Mouse (Mus musculus) stomach, embryonic 15.5 days (tissue): Measurements from ENCODE around the gene 4921504E06Rik. TPM values are rescaled to one million over a fixed set of nuclear protein-coding genes. Genes with fewer than 3 reads are reported as not detected.

Experiments used
- ATAC-seq: fragments of 200-750 bp; cut with Nextera tagmentation; 2 replicates; pipeline ENCODE4 v1.8.0; 2017; ENCODE audit warnings: low read depth, moderate number of reproducible peaks, moderate TSS enrichment; ENCODE audit not compliant: insufficient read depth, low FRiP score
- H3K27ac ChIP-seq: fragments of 300-500 bp; sonication (generic); 2 replicates; pipeline ENCODE4 v1.5.1; 2015; ENCODE audit warnings: mild to moderate bottlenecking, inconsistent platforms
- H3K27me3 ChIP-seq: fragments of 300-500 bp; sonication (generic); replicated peaks from 2 replicates; pipeline ENCODE4 v1.6.1; 2015; ENCODE audit warnings: inconsistent platforms
- H3K36me3 ChIP-seq: fragments of 300-500 bp; sonication (generic); 2 replicates; pipeline ENCODE4 v1.6.1; 2015; ENCODE audit warnings: inconsistent platforms
- H3K4me1 ChIP-seq: fragments of 300-500 bp; sonication (generic); 2 replicates; pipeline ENCODE4 v1.6.1; 2015; ENCODE audit warnings: inconsistent platforms
- H3K4me2 ChIP-seq: fragments of 300-500 bp; sonication (generic); 2 replicates; pipeline ENCODE4 v1.6.1; 2015; ENCODE audit warnings: mild to moderate bottlenecking, inconsistent platforms
- H3K4me3 ChIP-seq: fragments of 300-500 bp; sonication (generic); replicated peaks from 2 replicates; pipeline ENCODE4 v1.5.1; 2015; ENCODE audit warnings: inconsistent platforms
- H3K9ac ChIP-seq: fragments of 300-500 bp; sonication (generic); 2 replicates; pipeline ENCODE4 v1.6.1; 2015; ENCODE audit warnings: inconsistent platforms
- H3K9me3 ChIP-seq: fragments of 300-500 bp; sonication (generic); 2 replicates; pipeline ENCODE4 v1.6.1; 2016; ENCODE audit warnings: inconsistent platforms
- WGBS: fragments of 180-500 bp; shearing (Covaris S2); methylation state at CpG from one replicate; pipeline ENCODE4 v1.1.7; 2015; 5-methylcytosine and 5-hydroxymethylcytosine counted together
- polyA plus RNA-seq: library from polyadenylated mRNA; unstranded; fragments of >200 nt; fragmentation: Nextera tagmentation; extraction: Ambion mirVana; gene quantifications from 2 replicates; pipeline ENCODE4 v1.2.1, GENCODE M21; 2015

Gene 4921504E06Rik
- polyA plus RNA-seq, 1 experiment from 2014 or later = not detected

DNA sequence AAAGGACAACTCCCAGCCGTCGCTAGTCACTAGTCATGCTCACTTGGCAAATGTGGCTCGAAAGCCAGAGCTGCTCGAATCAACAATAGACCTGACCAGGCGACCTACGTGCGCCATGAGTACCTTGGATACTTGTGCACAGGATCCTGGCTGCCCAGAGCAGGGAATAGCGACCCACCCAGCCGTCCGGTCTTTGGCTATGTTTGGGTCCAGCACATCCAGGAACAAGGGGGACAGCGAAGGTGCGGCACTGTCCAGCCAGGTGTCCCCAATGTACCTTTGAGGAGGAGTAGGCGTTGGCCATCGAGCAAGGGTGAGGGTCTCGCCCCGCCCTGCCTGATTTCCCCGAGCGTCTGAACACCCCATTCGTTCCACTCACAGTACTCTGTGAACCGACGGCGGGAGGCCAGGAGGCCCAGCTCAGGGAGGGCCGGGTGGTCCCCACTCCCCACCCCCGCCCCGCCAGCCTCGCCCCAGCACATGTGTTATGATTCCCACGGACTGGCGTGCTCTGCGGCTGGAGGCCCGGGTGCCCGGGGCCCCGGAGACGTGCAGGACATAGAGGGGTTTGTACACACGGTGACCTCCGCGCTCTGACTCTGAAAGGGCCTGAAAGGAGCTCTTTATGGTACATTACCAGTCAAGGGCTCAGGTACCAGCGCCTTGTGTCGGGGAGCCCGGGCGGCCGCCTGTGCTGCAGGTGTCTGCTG is 121.9 kb downstream of the 4921504E06Rik start:
- H3K4me3 ChIP-seq = peak overlapping the region; percentile 29
- H3K27ac ChIP-seq = peak overlapping the region; percentile 63
- H3K27me3 ChIP-seq = peaks cover 58% of the 10 kb centered on the region
- peak overlapping the region; percentile 21; the same call in 1 of the 2 replicates for H3K4me2 ChIP-seq
- no peak overlapping the region for H3K9ac ChIP-seq
- H3K9me3 ChIP-seq = no peaks in the 10 kb centered on the region
- 0 out of 2 replicates have a peak, but pooled peaks cover 11% of the 10 kb centered on the region for H3K4me1 ChIP-seq
- ATAC-seq = peak; percentile 87
- H3K36me3 ChIP-seq = no peaks in the 10 kb centered on the region
- WGBS = 3% methylated on average over 41 of the region's 41 CpGs

- under 1% methylated on average over 18 of the region's 18 CpGs for WGBS
- Histone ChIP-seq H3K4me3 (peak overlapping the region; percentile 29), H3K9me3 (no peaks in the 10 kb centered on the region), H3K27me3 (peaks cover 58% of the 10 kb centered on the region), H3K4me2 (peak overlapping the region; percentile 25; the same call in 1 of the 2 replicates), H3K36me3 (no peaks in the 10 kb centered on the region), H3K4me1 (0 out of 2 replicates have a peak, but pooled peaks cover 11% of the 10 kb centered on the region), H3K27ac (peak overlapping the region; percentile 35; the same call in 1 of the 2 replicates), H3K9ac (no peak overlapping the region)
- ATAC-seq = no peak
Measured at GRCm38 (mm10) chr2:19431186-19431585, 122.5 kb downstream of the 4921504E06Rik start.

DNA sequence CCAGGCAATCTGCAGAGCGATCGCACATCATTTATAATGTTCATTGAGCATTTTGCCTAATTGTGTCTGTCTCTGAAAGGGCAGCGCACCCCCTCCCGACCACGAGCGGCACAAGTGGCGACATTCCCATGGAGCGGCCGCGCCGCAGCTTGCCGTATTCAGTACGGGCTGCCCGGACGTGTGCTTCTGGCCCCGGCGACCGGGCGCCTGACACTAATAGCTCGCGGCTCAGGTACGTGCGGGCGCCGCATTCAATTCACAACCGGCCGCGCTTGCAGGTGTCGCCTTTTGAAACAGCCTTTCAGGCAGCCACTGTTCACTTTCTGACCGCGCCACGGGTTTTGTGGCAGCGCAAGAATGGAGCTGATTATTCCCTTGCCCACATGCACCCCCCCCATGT is 123.0 kb downstream of the 4921504E06Rik start:
- WGBS = 1% methylated on average over 33 of the region's 33 CpGs
- Histone ChIP-seq H3K27ac (peak overlapping the region; percentile 16; the same call in 1 of the 2 replicates), H3K4me3 (peak overlapping the region; percentile 29), H3K4me2 (peak overlapping the region; percentile 25; the same call in 1 of the 2 replicates), H3K9me3 (no peaks in the 10 kb centered on the region), H3K27me3 (peaks cover 58% of the 10 kb centered on the region), H3K36me3 (no peaks in the 10 kb centered on the region), H3K9ac (no peak overlapping the region), H3K4me1 (0 out of 2 replicates have a peak, but pooled peaks cover 11% of the 10 kb centered on the region)
- no peak for ATAC-seq

DNA sequence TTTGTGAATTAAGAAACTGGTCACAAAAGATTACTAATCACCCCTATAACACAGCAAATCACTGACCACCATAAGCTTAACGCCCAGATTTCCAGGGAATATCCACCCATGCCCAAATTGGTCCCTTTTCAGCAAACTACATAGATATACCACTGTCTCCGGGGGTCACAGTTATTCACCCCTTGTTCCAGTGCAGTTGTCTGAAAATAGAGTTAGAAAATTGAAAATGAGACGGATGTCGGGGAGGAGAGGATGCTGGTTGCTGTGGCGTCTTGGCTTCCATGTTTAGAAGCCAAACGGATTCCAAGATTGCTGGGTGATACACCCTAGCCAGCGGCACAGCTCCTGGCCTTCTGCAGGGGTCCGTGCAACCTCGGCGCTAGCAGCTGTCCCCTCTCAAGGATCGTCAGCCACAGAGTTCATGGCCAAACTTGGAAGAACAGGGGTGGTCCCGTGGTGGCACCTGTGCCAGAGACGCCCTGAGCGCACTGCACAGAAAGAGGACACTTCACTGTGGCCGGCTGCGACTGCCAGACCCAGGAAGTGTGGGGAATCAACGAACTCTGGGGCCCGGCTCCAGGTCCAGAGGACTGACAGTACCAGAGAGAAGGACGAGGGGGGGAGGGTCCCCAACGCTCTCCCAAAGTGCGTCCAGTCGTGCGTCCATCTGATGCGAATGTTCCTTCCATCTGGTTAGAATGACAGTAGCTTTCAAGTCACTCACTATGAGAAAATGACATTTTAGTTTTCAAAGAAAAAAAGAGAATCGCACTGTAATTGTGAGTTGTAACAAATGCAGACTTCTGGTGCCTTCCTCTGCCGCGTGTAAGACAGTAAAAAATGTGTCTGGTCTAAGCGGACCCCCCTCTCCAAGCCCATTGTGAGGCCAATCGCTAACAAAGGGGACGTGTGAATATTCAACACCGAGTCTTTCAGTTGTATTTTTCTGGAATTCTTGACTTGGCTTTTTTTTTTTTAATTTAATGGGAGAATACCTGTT is 123.7 kb downstream of the 4921504E06Rik start:
- 8% methylated on average over 31 of the region's 31 CpGs for WGBS
- Histone ChIP-seq H3K4me3 (peak overlapping the region; percentile 29), H3K27me3 (peaks cover 57% of the 10 kb centered on the region), H3K9me3 (no peaks in the 10 kb centered on the region), H3K4me1 (0 out of 2 replicates have a peak, but pooled peaks cover 11% of the 10 kb centered on the region), H3K9ac (no peak overlapping the region), H3K27ac (no peak overlapping the region), H3K4me2 (no peak overlapping the region), H3K36me3 (no peaks in the 10 kb centered on the region)
- no peak for ATAC-seq

GRCm38 (mm10) chr2:19429031-19429430 is 124.7 kb downstream of the 4921504E06Rik start:
- no peak for ATAC-seq
- Histone ChIP-seq H3K9ac (no peak overlapping the region), H3K27ac (no peak overlapping the region), H3K27me3 (peaks cover 49% of the 10 kb centered on the region), H3K4me3 (no peak overlapping the region), H3K4me1 (0 out of 2 replicates have a peak, but pooled peaks cover 11% of the 10 kb centered on the region), H3K36me3 (no peaks in the 10 kb centered on the region), H3K9me3 (no peaks in the 10 kb centered on the region), H3K4me2 (no peak overlapping the region)
- 2% methylated on average over 10 of the region's 10 CpGs for WGBS

GRCm38 (mm10) chr2:19423086-19423485 is 130.6 kb downstream of the 4921504E06Rik start:
- WGBS = 81% methylated on average over 6 of the region's 6 CpGs
- Histone ChIP-seq H3K36me3 (no peaks in the 10 kb centered on the region), H3K27ac (no peak overlapping the region), H3K27me3 (no peaks in the 10 kb centered on the region; the same call in 1 of the 2 replicates), H3K9ac (no peak overlapping the region), H3K4me2 (no peak overlapping the region), H3K9me3 (no peaks in the 10 kb centered on the region), H3K4me1 (no peaks in the 10 kb centered on the region), H3K4me3 (no peak overlapping the region)
- ATAC-seq = no peak

DNA sequence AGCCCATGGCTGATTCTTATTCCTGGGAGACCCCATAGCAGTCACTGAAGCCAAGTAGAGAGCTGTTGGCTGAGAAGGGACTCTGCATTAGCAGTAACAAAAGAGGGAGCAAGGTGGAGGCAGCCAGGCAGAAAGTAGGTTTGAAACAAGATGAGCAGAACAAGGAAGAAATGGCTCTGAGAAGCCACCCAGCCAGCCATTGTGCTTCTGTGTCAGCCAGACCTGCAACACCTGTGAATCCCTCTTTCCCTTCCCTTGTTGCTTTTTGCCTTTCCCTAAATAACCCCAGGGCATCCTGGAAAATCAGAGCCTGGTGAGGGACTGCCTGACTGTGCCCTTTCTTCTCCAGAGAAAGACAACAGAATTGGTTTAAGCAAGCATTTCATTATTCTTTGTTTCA is 131.5 kb downstream of the 4921504E06Rik start:
- H3K4me2 ChIP-seq = no peak overlapping the region
- H3K27me3 ChIP-seq = no peaks in the 10 kb centered on the region; the same call in 1 of the 2 replicates
- H3K27ac ChIP-seq = no peak overlapping the region
- ATAC-seq = no peak
- no peaks in the 10 kb centered on the region for H3K4me1 ChIP-seq
- no peak overlapping the region for H3K4me3 ChIP-seq
- H3K36me3 ChIP-seq = no peaks in the 10 kb centered on the region
- no peak overlapping the region for H3K9ac ChIP-seq
- no peaks in the 10 kb centered on the region for H3K9me3 ChIP-seq

GRCm38 (mm10) chr2:19419686-19420345 is 133.9 kb downstream of the 4921504E06Rik start:
- no peak for ATAC-seq
- H3K36me3 ChIP-seq = no peaks in the 10 kb centered on the region
- WGBS = 44% methylated on average over 1 of the region's 1 CpGs
- no peak overlapping the region for H3K4me2 ChIP-seq
- H3K4me3 ChIP-seq = no peak overlapping the region
- H3K9me3 ChIP-seq = no peaks in the 10 kb centered on the region
- no peak overlapping the region for H3K27ac ChIP-seq
- H3K9ac ChIP-seq = no peak overlapping the region
- H3K4me1 ChIP-seq = no peaks in the 10 kb centered on the region
- no peaks in the 10 kb centered on the region for H3K27me3 ChIP-seq

DNA sequence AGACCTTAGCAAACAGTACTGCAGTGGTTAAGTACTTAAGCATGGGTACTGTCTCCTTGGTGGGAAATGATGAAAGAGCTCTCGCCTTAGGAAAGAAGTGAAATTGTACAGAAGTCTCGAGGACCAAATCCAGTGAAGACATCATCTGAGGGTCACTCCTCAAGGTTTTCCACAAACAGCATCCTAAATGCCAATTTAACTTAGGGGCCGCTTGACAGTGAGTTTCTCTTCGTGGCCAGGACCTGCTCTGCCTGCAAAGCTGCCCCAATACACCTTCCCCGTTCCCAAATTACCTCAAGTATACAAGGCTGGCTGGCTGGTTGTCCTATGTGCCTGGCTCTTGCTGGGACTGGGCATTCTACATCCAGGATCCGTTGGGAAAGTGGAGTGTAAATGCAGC is 137.6 kb downstream of the 4921504E06Rik start:
- Histone ChIP-seq H3K4me1 (no peaks in the 10 kb centered on the region), H3K36me3 (no peaks in the 10 kb centered on the region), H3K9ac (no peak overlapping the region), H3K9me3 (no peaks in the 10 kb centered on the region), H3K27ac (no peak overlapping the region), H3K27me3 (no peaks in the 10 kb centered on the region), H3K4me3 (no peak overlapping the region), H3K4me2 (no peak overlapping the region)
- 68% methylated on average over 6 of the region's 6 CpGs for WGBS
- ATAC-seq = no peak

- 2% methylated on average over 6 of the region's 6 CpGs for WGBS
- no peaks in the 10 kb centered on the region for H3K4me1 ChIP-seq
- H3K27me3 ChIP-seq = no peaks in the 10 kb centered on the region
- no peaks in the 10 kb centered on the region for H3K36me3 ChIP-seq
- peak overlapping the region; percentile 29 for H3K4me3 ChIP-seq
- H3K9me3 ChIP-seq = no peaks in the 10 kb centered on the region
- H3K9ac ChIP-seq = no peak overlapping the region
- ATAC-seq = no peak; the same call in 1 of the 2 replicates
- peak overlapping the region; percentile 52 for H3K4me2 ChIP-seq
- H3K27ac ChIP-seq = no peak overlapping the region
Measured at GRCm38 (mm10) chr2:19415063-19415521, 138.6 kb downstream of the 4921504E06Rik start.

DNA sequence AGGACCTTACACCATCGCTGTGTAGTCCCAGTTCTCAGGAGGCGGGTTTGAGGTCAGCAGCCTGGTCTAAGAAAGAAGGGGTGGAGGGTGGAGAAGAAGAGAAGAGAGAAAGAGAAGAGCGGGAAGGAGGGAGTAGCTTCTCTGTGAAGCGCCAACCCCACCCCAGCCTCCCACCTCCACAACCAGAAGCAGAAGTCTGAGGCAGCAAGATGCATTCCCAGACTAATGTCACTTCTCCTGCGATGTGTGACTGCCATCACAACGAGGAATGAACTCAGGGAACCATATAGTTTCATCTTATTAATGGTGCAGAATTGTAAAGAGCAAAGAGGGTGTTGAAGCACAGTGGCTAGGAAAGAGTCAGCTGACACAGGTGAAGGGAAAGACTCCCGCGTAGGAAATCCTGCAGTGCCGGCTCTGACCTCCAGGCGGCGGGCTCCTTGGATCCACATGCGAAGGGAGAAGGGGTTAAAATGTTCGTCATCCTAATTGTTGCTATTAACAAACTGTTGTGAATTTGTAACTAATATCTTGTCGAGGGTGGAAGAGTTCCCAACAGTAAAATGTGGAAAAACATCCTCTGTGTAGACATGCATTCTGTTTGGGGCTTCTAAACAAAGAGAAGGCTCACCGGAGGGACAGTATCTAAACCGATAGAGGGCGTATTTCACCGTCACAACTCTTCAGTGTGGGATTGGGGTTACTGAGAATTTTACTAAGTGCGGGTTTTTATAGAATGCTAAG is 139.3 kb downstream of the 4921504E06Rik start:
- WGBS = 18% methylated on average over 19 of the region's 19 CpGs
- H3K4me1 ChIP-seq = no peaks in the 10 kb centered on the region
- no peak overlapping the region for H3K27ac ChIP-seq
- ATAC-seq = peak; percentile 58; the same call in 1 of the 2 replicates
- no peaks in the 10 kb centered on the region for H3K27me3 ChIP-seq
- H3K4me2 ChIP-seq = peak overlapping the region; percentile 52
- no peaks in the 10 kb centered on the region for H3K9me3 ChIP-seq
- 0 out of 2 replicates have a peak overlapping the region, but pooled peaks have one; percentile 22 for H3K9ac ChIP-seq
- H3K36me3 ChIP-seq = no peaks in the 10 kb centered on the region
- H3K4me3 ChIP-seq = peak overlapping the region; percentile 29
